Mouse (Mus musculus) adrenal gland (tissue): ENCODE data around the gene Gck.
"Not testable (repeated sequence)": the region's sequence is repeated elsewhere in the genome, so short reads cannot be mapped to it uniquely, and the experiment has no call there.

Experiments
- intact Hi-C: fragments of 180-260 bp; cut with DNase I; formaldehyde crosslinking; loops from one replicate; pipeline ENCODE4 v1.15.1; 2025

Gck gene

GRCm38 (mm10) chr11:5955546-5956276 is 5.8 kb upstream of the Gck start, which contains the start of gene Ykt6:
Gene Ykt6, plus strand, starts transcription at chr11:5955693.
- intact Hi-C loops, result no loop called here

GRCm38 (mm10) chr11:5954965-5955504 is 5.2 kb upstream of the Gck start:
- intact Hi-C loops, result no loop called here

DNA sequence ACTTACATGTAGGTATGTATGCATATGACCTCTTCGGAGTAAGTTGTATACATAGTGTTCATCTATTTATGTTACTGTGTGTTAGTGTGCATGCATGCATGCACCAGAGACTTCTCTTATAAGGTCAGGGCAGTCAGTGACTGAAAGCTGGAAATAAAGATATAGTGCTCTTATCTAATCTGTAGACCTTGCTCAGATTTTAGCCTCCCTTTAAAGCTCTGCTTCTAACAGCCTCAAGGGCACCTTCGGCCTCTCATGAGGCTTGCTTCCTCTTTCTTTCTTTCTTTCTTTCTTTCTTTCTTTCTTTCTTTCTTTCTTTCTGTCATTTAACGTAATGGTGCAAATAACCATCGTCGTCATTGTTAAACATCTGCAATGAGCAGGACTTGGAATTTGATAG is 4.6 kb upstream of the Gck start:
- intact Hi-C loops, result no loop called here

GRCm38 (mm10) chr11:5953130-5953765 is 3.4 kb upstream of the Gck start:
- intact Hi-C loops, result no loop called here

DNA sequence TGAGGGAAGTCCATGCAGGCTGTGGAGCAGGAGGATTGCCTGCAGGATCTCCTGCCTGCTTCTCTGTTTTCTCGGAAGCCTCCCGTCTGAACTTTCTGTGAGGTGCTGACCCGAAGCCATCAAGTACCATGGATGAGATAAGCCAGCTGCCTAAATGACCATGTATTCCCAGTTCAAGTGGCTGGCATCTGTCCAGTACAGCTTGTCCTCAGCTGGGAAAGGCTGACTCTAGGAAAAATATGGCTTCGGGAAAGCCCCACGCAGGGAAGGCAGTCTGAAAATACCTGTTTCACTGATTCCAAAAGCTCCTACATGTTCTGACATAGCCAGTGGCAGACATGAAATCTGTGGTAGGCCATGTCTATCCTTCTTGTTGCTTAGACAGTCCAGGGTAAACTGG is 2.6 kb upstream of the Gck start:
- intact Hi-C loops, result no loop called here

DNA sequence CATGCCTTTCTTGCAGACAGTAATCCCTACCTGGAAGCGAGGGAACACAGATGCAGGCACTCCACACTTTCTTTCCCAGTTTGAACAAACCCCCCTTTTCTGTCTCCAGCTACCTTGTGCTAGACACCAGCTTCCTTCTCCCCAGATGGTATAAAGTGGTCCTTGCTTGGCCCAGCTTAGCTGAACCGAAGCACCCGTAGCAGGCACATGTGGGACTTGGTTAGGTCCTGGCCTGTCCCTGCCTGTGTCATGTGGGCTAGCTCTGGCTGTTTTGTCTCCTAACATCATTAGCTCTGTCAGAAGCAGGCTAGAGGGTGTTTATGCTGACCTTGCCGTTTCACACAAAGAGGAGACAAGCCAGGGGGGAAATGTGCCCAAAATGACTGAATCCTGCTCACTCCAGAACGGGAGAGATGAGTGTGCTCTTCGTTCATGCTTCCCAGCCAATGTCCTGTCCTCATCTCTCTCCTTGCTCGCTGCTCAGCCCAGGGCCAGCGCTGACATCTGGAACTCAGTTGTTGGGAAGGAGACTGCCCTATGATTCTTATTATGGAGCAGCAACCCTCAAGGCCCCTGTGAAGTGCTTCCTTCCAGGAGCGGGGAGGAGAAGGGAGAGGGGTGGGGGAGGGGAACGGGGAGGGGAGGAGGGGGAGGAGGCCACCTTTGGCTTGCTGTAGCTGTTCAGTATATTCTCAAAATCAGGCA is 1.2 kb downstream of the Gck start:
- intact Hi-C loops, result no loop called here

- intact Hi-C loops, result no loop called here
Observed at GRCm38 (mm10) chr11:5947796-5948195, 2.1 kb downstream of the Gck start.

GRCm38 (mm10) chr11:5945096-5945495 is 4.8 kb downstream of the Gck start:
- intact Hi-C loops, result no loop called here

DNA sequence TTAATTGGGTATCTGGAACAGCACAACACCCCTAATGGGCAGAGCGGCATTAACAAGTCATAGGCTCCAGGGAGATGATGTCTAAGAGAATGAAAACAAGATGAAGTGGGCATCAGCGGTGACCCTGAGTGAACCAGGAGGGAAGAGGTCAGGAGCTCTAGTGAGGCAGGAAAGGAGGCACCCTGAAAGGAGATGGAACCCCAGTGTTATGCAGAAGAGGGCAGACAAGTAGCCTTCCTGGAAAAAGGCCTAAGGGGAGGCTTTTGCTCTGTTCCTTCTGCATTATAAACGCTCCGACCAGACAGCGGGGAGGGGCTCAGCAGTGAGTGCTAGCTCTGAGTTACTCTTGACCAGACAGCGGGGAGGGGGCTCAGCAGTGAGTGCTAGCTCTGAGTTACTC is 6.9 kb downstream of the Gck start:
- intact Hi-C loops, result no loop called here

GRCm38 (mm10) chr11:5934531-5934930 is 15.3 kb downstream of the Gck start:
- intact Hi-C loops, result not testable (repeated sequence)

DNA sequence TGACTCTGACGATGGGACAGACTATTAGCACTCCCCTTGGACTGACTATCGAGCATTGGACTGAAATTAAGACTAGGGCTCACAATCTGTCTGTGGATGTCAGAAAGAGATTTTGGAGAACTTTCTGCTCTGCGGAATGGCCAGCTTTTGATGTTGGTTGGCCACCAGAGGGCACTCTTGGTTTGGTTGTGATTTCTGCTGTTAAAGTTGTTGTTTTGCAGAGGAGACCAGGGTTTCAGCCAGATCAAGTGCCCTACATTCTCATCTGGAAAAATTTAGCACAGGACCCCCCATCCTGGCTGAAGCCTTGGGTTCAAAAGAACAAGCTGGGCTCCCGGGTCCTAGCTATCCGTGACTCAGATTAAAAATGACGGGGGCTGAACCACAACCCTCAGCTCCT is 17.9 kb downstream of the Gck start:
- intact Hi-C loops, result not testable (repeated sequence)

DNA sequence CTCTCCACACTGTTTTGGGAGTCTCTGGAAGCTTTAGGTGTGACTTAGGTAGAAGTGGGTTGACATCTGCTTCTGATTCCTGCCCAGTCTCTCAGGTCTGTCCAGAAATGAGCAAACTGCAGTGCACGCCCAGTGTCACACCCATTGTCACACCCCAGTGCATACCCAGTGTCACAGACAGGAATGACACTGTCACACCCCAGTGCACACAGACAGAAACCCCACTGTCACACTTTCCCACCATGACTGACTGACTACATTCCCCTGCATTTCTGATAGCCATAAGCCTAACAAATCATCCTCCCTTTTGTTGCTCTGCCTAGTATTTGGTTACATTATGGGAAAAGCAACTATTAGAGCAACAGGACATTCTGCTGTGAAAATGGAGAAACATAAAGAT is 19.3 kb downstream of the Gck start:
- intact Hi-C loops, result no loop called here

DNA sequence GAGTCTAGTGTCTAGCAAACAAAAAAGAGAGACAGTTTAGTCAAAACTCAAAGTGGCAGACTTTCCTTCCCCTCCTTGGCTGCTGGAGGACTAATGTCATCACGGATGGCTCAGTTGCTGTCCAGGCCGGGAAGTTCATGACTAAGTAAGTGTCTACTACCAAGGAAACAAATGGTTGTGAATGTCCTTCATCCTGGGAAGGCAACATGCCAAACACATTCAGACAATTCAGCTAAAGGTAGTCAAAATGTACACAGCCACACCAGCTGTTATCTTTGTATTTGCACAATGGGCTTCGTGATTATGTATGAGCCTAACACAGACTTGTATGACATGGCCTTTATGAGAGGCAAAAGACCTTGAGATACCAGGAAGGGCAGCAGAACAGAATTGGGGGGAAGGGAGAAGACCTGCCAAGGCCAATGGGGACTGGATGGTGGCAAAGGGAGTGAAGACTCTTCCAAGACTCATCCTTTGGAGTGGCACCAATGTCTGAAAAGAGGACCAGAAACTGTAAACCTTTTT is 23.1 kb downstream of the Gck start:
- intact Hi-C loops, result no loop called here

- intact Hi-C loops, result no loop called here
Observed at GRCm38 (mm10) chr11:5924699-5925098, 25.2 kb downstream of the Gck start.

- intact Hi-C loops, result no loop called here
Observed at GRCm38 (mm10) chr11:5920323-5920960, 29.4 kb downstream of the Gck start.

- intact Hi-C loops, result no loop called here
Observed at GRCm38 (mm10) chr11:5919606-5920005, 30.3 kb downstream of the Gck start.

- intact Hi-C loops, result no loop called here
Observed at GRCm38 (mm10) chr11:5918111-5918510, 31.8 kb downstream of the Gck start.

GRCm38 (mm10) chr11:5916178-5916548 is 33.7 kb downstream of the Gck start:
- intact Hi-C loops, result no loop called here

- intact Hi-C loops, result no loop called here
Observed at GRCm38 (mm10) chr11:5915429-5916177, 34.3 kb downstream of the Gck start.

DNA sequence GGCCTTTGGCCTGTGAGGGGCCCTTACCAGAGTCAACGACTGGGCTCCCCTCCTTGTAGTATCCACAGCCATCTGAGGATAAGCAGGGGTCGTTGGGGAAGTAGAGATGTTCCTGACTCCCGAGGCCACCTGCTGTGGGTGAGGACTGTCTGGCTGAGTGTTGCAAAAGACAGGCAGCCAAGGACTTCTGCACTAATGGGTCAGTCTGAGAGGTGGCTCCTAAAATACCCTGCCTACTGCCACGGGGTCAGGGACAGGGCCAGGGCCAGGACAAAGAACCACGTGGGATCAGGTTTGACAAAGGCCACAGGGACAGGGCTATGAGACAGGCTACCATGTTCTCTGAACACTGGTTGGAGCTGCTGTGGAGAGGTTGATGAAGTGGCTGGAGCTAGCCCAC is 34.9 kb downstream of the Gck start:
- intact Hi-C loops, result no loop called here

GRCm38 (mm10) chr11:5913936-5914335 is 35.9 kb downstream of the Gck start:
- intact Hi-C loops, result no loop called here
